Mouse (Mus musculus) CD4-positive helper T cell, adult 2 months (primary cell): ENCODE data around the gene Rfx2.
A peak's percentile ranks its signal among the peaks of the same experiment; 100 is the strongest.

Source experiments
- DNase-seq: peaks from one replicate; pipeline ENCODE4 v3.0.0-alpha.2; 2012; ENCODE audit warnings: low read depth, missing footprints, low spot score

The Rfx2 gene

GRCm38 (mm10) chr17:56780291-56780978 lies 50.4 kb downstream of the Rfx2 start:
- DNase-seq: no peak

- no peak for DNase-seq
These were observed 51.9 kb downstream of the Rfx2 start for GRCm38 (mm10) chr17:56778779-56779362.

- DNase-seq: no peak
These were observed 53.2 kb downstream of the Rfx2 start for GRCm38 (mm10) chr17:56777568-56777967.

GRCm38 (mm10) chr17:56769950-56770349 lies 60.9 kb downstream of the Rfx2 start, which contains the start of gene Prr22:
Gene Prr22 (plus strand): TSS chr17:56770250.
- DNase-seq: no peak

- no peak for DNase-seq
These were observed 61.9 kb downstream of the Rfx2 start for GRCm38 (mm10) chr17:56768941-56769340.

DNA sequence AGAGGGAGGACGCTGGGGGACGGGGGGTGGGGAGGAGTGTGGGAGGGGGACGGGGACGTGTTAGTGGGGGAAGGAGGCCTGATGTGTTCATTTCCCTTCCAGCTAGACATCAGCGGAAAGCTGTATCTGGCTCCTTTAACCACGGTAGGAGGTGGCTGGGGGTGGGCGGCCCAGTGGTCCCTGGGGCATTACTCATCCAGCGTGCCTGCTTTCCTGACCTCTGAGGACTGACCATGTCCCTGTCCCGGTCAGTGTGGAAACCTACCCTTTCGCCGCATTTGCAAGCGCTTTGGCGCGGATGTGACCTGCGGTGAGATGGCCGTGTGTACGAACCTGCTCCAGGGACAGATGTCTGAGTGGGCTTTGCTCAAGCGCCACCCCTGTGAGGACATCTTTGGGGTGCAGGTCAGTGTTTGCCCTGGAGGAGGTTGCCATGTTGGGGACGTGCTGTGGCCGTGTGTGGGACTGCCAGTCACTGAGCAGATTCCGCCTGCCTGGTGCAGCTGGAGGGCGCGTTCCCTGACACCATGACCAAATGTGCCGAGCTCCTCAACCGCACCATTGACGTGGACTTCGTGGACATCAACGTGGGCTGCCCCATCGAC lies 63.2 kb downstream of the Rfx2 start:
- DNase-seq: no peak

GRCm38 (mm10) chr17:56766631-56767405 lies 64.0 kb downstream of the Rfx2 start:
- DNase-seq: no peak

- DNase-seq: no peak
These were observed 65.4 kb downstream of the Rfx2 start for GRCm38 (mm10) chr17:56765431-56765830.

GRCm38 (mm10) chr17:56764474-56765354 lies 66.1 kb downstream of the Rfx2 start, which contains the start of gene Dus3l:
Gene Dus3l (plus strand): TSS chr17:56764757.
- DNase-seq: peak; percentile 93

DNA sequence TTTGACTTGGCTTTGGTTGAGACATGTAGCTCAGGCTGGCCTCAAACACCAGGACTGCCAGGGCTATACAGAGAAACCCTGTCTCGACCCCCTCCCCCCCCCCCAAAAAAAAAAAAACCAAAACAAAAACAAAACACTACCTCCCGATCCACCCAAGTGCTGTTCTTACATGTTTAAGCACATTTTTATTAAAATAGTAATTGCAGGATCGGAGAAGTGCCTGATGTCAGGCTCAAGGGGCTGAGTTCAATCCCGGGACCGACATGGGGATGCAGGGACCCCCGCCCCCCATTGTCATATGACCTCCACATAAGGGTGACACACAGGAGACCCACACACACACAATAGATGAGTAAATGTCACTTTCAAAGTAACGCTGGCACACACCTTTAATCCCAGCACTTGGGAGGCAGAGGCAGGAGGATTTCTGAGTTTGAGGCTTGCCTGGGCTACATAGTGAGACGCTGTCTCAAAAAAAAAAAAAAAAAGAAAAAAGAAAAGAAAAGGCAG lies 67.0 kb downstream of the Rfx2 start:
- peak; percentile 24 for DNase-seq

GRCm38 (mm10) chr17:56762769-56763731 lies 67.8 kb downstream of the Rfx2 start:
- peak; percentile 79 for DNase-seq

DNA sequence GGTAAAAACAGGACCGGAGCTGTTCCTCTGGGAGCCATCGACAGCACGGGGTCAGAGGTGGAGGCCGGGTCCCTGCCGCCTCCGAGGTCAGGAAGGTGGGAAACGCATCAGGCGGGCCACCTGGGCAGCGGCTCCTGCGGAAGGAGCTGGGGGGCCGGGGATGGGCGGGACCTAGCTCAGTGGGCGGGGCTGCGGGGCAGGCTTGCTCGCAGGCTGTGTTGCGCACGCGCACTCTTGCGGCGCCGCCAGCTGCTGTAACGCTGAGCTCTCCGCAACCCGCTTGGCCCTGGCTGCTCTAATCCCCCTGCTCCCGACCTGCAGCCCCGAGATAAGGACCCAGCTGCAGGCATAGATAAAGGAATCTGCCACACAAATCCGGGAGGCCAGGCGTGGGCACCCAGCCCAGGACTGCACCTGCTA lies 68.8 kb downstream of the Rfx2 start:
- DNase-seq: peak; percentile 92

DNA sequence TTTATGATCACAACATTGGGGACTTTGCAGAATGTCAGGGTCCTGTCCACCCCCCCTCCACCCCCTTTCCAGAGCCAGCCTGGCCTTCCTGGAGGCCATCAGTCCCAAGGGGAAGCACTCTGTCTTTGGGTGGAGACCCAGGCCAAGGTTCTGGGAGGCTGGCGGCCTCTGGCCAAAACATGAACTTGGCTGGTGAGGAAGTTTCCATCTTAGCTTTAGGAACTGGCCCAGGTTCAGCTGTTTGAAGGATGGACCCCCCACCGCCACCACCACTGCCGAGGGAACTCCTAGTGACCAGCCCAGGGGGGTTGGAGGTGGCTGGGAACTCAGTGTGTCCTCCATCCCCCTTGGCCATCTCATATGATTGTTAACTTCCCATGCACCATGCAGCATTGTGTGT lies 69.7 kb downstream of the Rfx2 start:
- DNase-seq: no peak

DNA sequence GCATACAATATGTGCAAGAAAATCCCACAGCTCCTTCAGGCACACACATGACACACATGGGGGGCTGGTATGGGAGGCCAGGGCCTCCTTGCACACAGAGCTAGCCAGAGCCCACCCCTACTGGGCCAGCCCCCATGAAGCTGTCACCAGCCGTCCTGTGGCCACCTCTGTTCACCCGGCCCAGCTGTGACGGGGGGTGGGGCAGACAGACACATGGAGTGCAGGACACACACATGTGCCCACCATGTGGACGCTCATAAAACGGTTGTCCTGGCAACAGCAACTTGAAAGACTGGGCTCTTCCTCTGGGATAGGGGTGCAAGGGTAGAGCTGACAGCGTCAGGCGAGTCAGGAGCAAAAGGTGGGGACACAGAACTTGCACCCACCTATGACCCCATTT lies 71.6 kb downstream of the Rfx2 start:
- no peak for DNase-seq

- DNase-seq: peak; percentile 76
These were observed 72.7 kb downstream of the Rfx2 start for GRCm38 (mm10) chr17:56758132-56758531.

DNA sequence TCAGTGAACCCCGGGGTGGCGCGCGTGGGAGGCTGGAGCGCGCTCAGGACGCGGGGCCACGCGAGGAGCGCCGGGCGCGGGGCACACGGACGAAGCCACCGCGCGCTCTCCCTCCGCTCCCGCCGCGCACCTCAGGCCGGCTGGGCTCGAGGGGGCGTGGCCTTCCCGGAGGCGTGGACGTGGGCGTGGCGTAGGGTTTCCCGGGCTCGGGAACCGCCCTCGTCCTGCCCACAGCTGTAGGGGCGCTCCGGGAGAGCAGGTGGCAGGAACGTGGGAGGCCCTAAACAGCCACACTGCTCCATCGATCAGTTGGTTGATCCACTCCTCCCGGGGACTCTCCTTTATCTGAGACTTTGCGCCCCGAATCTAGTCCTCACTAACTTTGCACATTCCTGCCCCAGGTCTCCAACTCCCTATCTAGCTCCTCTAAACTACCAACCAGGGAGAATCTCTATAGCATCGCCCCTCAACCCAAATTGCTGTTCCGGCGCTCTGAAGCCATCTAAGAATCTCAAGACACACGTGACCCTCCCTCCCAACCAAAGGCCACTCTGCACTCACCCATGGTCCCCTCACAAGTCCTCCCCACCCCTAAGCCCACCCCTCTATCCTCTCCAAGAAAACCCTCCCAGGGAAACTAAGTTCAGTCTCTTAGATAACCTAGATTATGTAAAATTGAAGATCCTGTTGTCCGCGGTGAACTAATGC lies 73.2 kb downstream of the Rfx2 start, which contains the start of gene Nrtn:
Gene Nrtn, minus strand, starts transcription at position 115 of the 708 bp plus-strand sequence.
- peak; percentile 51 for DNase-seq

- no peak for DNase-seq
These were observed 74.0 kb downstream of the Rfx2 start for GRCm38 (mm10) chr17:56756703-56757399.
